Mouse (Mus musculus): ENCODE results near the gene Cfap43.

The Cfap43 gene

GRCm38 (mm10) chr19:47885191-47885743, 33.8 kb downstream of the Cfap43 start:
- DNase-seq (ENCODE audit: low spot score), result no peak

- no peak for DNase-seq (ENCODE audit: low spot score)
Measured at GRCm38 (mm10) chr19:47884296-47885085, 34.6 kb downstream of the Cfap43 start.

- no peak for DNase-seq (ENCODE audit: low spot score)
Measured at GRCm38 (mm10) chr19:47882882-47883254, 36.2 kb downstream of the Cfap43 start.

DNA sequence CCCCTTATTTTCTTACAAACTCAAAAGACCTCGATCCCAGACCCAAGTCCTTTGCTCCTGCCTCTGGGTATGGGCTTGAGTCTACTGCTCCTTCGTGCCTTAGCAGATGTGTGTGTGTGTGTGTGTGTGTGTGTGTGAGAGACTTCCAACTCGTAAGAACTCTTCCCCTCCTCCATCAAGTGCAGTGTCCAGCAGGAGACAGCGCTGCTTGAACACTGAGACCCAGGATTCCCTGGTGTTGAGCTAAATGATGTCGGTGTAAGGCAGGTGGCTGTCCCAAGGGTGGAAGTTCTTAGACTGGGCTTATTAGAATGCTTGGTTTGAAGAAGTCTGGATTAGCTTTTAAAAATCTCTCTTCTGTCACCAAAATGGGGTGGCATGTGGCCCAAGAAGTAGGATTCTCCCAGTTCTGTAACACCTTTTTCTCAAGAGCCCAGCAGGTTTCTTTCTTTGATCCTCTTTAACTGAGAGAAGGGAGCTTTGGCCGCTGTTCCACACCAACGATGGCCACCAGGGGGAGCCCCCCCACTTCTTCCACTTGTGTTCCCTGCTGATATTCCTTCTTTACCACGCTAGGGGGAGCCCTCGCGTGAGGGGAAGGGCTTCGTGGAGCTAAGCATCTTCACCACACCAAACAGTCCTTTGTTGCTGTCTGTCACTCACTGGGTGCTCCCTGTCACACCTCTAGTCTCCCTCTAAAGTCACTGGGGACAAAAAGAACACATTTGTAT, 36.8 kb downstream of the Cfap43 start:
- peak; percentile 43 for DNase-seq (ENCODE audit: low spot score)

- DNase-seq (ENCODE audit: low spot score), result no peak
Measured at GRCm38 (mm10) chr19:47881538-47881937, 37.5 kb downstream of the Cfap43 start.

GRCm38 (mm10) chr19:47876252-47876651, 42.8 kb downstream of the Cfap43 start:
- no peak for DNase-seq (ENCODE audit: low spot score)

DNA sequence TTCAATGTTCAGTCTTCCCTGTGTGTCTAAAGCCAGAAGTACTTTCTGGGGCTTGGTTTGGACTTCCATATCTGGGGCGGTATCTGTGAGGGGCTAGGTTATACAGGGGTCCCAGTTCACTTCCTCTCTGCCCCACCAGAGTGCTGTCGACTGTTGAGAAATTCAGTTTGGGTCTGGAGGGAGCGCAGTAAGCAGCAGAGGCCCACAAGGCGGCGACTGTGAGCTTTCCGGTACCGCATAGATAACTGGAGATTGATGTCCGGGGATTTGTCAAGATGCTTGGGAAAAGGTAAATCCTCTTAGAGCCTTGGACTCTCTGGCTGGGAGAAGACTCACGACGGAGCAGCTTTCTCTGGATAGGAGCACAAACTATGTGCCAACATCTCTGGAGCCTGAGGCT, 47.6 kb downstream of the Cfap43 start:
- no peak for DNase-seq (ENCODE audit: low spot score)

DNA sequence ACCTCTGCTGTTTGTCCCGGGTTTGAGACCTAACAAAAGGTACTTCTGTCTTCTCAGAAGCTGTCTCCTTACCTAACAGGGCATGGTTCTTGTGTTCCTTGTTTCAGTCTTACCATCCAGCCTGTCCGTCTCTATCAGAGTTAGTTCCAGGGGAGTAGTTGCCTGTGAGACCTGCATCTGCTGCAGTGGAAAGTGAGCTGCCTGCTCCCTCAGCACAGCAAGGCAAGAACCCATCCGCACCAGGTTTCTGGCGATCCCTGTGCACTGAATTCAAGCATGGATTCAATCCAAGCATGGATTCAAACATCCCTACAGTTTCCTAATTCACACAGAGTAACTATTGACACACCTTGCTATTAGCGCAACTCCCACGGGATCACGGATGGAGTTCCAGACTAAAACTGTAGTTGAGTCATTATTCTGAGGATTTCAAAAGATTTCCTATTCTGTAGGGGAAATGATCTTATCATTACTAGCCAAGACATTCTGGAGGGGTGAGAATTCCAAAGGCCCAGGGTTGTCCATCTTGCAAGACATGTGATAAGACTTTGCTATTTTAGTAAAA, 48.9 kb downstream of the Cfap43 start:
- no peak for DNase-seq (ENCODE audit: low spot score)

- no peak for DNase-seq (ENCODE audit: low spot score)
Measured at GRCm38 (mm10) chr19:47869516-47869915, 49.6 kb downstream of the Cfap43 start.

DNA sequence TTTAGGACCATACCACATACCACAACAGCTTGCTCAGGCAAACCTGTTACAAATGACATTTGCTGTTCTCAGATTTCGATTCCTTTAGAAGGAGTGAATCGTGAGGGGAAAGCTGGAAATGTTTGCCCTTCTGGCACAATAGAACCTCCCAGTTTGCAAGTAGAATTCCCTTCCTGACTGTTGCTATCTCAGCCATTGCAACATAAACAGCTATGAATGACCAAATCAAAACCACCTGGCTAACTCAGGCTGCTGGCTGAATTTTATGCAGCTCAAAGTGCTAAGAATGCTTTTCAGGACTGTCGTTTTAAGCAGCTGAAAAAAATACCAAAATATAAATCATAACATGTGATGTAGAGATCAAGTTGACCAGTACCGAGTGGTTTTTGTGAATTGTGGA, 50.1 kb downstream of the Cfap43 start:
- no peak for DNase-seq (ENCODE audit: low spot score)

DNA sequence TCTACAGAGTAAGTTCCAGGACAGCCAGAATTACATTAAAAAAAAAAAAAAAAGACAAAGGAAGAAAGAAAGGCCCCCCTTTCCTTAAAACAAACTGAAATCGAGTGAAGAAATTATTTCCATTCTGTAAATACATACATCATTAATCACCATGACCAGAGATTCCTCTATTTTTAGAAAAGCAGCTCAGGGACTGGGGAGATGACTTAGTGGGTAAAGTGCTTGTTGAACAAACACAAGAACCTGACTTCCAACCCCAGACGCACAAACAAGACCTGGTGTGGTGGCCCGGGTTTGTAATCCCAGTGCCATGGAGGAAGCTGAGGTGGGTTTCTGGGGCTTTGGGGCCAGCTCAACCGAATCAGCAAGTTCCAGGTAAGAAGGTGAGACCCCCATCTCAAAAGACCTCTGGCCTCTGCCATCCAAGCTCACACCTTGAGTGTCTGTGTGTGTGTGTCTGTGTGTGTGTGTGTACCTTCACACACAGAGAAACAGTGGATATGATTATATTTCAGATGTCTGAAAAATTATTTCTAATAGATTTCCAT, 51.4 kb downstream of the Cfap43 start:
- no peak for DNase-seq (ENCODE audit: low spot score)

DNA sequence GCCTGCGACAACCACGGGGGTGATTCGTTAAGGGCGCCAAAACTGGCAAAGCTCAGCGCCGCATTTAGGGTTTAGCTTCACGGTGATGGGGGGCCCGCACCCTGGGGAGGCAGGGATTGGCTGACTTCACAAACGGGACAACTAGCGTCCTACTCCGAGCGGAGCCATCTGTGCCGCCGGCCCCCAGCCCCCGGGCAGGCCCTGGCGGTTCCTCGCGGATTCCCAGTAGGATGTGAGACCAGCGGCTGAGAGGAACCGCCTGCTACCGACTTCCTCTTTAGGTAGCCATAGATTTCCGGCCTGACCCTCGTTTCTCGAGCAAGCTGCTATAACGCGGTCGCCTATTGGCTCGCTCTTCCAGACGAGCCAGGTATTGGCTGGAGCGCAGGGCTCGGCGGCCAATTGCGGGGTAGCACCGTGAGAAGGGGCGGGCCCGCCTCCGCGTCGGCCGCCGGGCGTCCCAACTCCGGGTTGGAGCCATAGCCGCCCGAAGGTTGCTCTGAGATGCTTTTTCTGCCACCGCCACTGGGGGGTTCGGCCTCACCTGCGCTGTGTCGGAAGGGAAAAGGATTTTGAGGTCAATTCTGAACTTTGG, 53.6 kb downstream of the Cfap43 start, which contains the start of gene Gsto2:
Gene Gsto2, plus strand, starts transcription at position 182 of the 595 bp plus-strand sequence.
- peak; percentile 79 for DNase-seq (ENCODE audit: low spot score)

- no peak for DNase-seq (ENCODE audit: low spot score)
Measured at GRCm38 (mm10) chr19:47864721-47865120, 54.4 kb downstream of the Cfap43 start.

GRCm38 (mm10) chr19:47864051-47864450, 55.0 kb downstream of the Cfap43 start:
- DNase-seq (ENCODE audit: low spot score), result no peak

GRCm38 (mm10) chr19:47862581-47862980, 56.5 kb downstream of the Cfap43 start:
- DNase-seq (ENCODE audit: low spot score), result no peak

- DNase-seq (ENCODE audit: low spot score), result no peak
Measured at GRCm38 (mm10) chr19:47859180-47859579, 59.9 kb downstream of the Cfap43 start.

- no peak for DNase-seq (ENCODE audit: low spot score)
Measured at GRCm38 (mm10) chr19:47857957-47858942, 60.8 kb downstream of the Cfap43 start.

DNA sequence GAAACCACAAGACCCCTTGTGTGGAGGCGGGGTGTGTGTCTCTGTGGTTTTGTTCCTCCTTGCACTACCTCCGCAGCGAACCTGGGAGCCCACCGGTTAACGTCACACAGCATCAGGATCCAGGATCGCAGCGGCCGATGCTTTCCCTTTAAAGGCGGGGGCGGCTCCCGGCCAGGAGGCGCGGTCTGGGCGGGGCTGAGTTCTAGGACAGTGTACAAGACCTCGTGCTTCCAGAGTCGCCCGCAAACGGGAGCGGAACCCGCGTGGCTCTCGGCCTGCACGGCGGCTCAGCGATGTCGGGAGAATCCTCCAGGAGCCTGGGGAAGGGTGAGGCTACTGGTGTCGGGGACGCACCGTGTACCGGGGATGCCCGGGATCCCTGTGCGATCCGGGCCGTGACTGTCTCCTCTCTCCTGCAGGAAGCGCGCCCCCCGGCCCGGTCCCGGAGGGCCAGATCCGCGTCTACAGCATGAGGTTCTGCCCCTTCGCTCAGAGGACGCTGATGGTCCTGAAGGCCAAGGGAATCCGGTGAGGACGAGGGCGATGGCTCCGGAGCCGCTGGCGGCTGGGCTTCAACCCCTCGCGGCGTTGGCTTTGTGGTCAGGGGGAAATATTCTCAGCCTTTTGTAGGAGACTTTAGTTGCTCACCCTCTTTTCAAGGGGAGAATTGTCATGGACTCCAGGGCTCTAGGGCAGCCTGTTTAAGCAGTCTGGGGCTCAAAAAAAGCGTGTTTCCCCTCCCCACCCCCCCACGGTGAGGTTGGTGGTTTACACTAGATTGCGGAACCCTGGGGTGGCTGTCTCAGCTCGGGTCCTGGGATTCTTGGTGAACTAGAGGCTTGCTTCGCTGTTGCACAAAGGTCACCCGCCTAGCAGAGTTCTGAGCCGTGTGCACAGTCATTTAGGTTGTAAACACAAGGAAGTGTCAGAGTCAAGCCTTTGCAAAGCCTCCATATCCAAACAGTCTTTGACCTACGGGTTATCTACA, 64.0 kb downstream of the Cfap43 start, which contains the start of gene Gsto1:
Gene Gsto1, plus strand, starts transcription at position 175 of the 988 bp plus-strand sequence.
- peak; percentile 60 for DNase-seq (ENCODE audit: low spot score)
